Comparison of ENCODE assay signal across 8 mouse cellular contexts in the genomic region with DNA sequence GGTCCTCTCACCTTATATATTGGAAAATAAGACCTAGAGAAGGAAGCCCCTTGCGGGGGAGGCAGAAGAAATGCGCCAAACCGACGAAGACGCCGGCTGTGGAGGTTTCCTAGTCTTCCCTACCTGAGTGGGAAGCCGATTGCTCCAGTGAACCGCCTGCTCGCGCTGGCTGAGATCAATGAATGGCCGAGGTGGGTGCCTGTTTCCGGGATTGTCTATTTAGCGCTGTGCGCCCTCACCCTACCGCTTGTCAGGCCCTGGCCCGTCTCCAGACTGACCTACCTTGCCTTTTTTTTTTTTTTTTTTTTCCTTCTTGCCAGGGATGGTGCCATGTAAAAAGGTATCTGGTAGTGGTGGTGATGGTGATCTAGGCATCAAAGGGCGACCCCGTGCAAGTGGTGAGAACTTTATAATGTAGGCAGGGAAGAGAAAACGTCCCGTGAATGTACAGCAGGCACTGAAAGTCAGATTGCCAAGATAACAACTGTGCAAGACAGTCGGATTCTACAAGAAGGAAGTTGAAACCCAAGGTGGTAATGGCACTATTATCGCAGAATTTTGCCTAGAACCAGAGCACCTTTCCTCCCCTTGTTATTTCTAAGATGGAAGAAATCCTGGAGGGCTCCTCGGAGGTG. TPM values are rescaled to one million over a fixed set of nuclear protein-coding genes. Genes with fewer than 3 reads are reported as not detected.
DNase-seq lines count a peak whose midpoint lies in the region; ATAC-seq and TF ChIP-seq lines count a peak whose summit lies in the region.

A gene (minus strand): TSS at position 162 of the 635 bp plus-strand sequence.

- peaks cover 10% of the 10 kb centered on the region for H3K4me1 ChIP-seq in testis, adult 2 months (ENCODE audit: control insufficient read depth, insufficient read depth, low read length)
- H3K4me1 ChIP-seq in embryonic facial prominence, embryonic 12.5 days = peaks cover 20% of the 10 kb centered on the region
- H3K4me1 ChIP-seq in heart, embryonic 12.5 days (replicated peaks) = peaks cover 34% of the 10 kb centered on the region
- H3K4me1 ChIP-seq in limb, embryonic 15.5 days = peaks cover 59% of the 10 kb centered on the region

- no peak for TF ChIP-seq POLR2A in testis, adult 2 months (IDR thresholded peaks at IDR 0.05; ENCODE audit: control insufficient read depth, low read depth, low read length)

- no peak for ATAC-seq in embryonic facial prominence, embryonic 12.5 days (ENCODE audit: insufficient number of reproducible peaks, insufficient read depth, low FRiP score, low TSS enrichment)
- no peak for ATAC-seq in heart, embryonic 12.5 days (ENCODE audit: insufficient number of reproducible peaks, low FRiP score)
- ATAC-seq in limb, embryonic 15.5 days (ENCODE audit: insufficient number of reproducible peaks, low FRiP score, low TSS enrichment, low read depth) = no peak
- no peak for ATAC-seq in CD4-positive, CD25-positive, alpha-beta regulatory T cell, adult 4 months

- no peaks in the 10 kb centered on the region for H3K27me3 ChIP-seq in testis, adult 2 months (ENCODE audit: control insufficient read depth, insufficient read depth, low read length)
- no peaks in the 10 kb centered on the region for H3K27me3 ChIP-seq in embryonic facial prominence, embryonic 12.5 days
- no peaks in the 10 kb centered on the region for H3K27me3 ChIP-seq in heart, embryonic 12.5 days (replicated peaks)
- no peaks in the 10 kb centered on the region for H3K27me3 ChIP-seq in limb, embryonic 15.5 days

- 0 out of 2 replicates have a peak, but pooled peaks cover 7% of the 10 kb centered on the region for H3K9me3 ChIP-seq in embryonic facial prominence, embryonic 12.5 days
- H3K9me3 ChIP-seq in heart, embryonic 12.5 days (replicated peaks) = peaks cover 6% of the 10 kb centered on the region
- no peaks in the 10 kb centered on the region for H3K9me3 ChIP-seq in limb, embryonic 15.5 days

- H3K4me3 ChIP-seq in testis, adult 2 months (ENCODE audit: control insufficient read depth, low read depth, low read length) = peak within 1 kb of the TSS; percentile 67
- peak within 1 kb of the TSS; percentile 50 for H3K4me3 ChIP-seq in embryonic facial prominence, embryonic 12.5 days
- peak within 1 kb of the TSS; percentile 71 for H3K4me3 ChIP-seq in heart, embryonic 12.5 days
- peak within 1 kb of the TSS; percentile 65 for H3K4me3 ChIP-seq in limb, embryonic 15.5 days

- peak within 1 kb of the TSS; percentile 60 for H3K4me2 ChIP-seq in embryonic facial prominence, embryonic 12.5 days (replicated peaks)
- H3K4me2 ChIP-seq in heart, embryonic 12.5 days = peak within 1 kb of the TSS; percentile 74
- peak within 1 kb of the TSS; percentile 77 for H3K4me2 ChIP-seq in limb, embryonic 15.5 days

- 0 out of 2 replicates have a peak within 1 kb of the TSS, but pooled peaks have one; percentile 1 for H3K9ac ChIP-seq in embryonic facial prominence, embryonic 12.5 days
- no peak within 1 kb of the TSS for H3K9ac ChIP-seq in heart, embryonic 12.5 days
- H3K9ac ChIP-seq in limb, embryonic 15.5 days = peak within 1 kb of the TSS; percentile 26; the same call in 1 of the 2 replicates

- 93% methylated on average over 23 of the region's 23 CpGs for WGBS in embryonic facial prominence, embryonic 12.5 days
- WGBS in heart, embryonic 12.5 days = 90% methylated on average over 23 of the region's 23 CpGs
- WGBS in limb, embryonic 15.5 days = 95% methylated on average over 23 of the region's 23 CpGs

- TF ChIP-seq CTCF in testis, adult 2 months (IDR thresholded peaks at IDR 0.05; ENCODE audit: control insufficient read depth, insufficient read depth, insufficient replicate concordance, low read depth, low read length) = no peak

- no peak for DNase-seq in testis, postnatal 14 days (ENCODE audit: low spot score)
- no peak for DNase-seq in natural killer cell, adult 2 months (ENCODE audit: low spot score in 2 of 2)
- DNase-seq in lung, postnatal 25 days (ENCODE audit: low spot score) = no peak

- H3K27ac ChIP-seq in testis, adult 2 months (ENCODE audit: control insufficient read depth, insufficient read depth, low read depth, low read length) = peak within 1 kb of the TSS; percentile 58; the same call in 1 of the 2 replicates
- no peak within 1 kb of the TSS for H3K27ac ChIP-seq in embryonic facial prominence, embryonic 12.5 days
- H3K27ac ChIP-seq in heart, embryonic 12.5 days (ENCODE audit: poor library complexity, severe bottlenecking) = no peak within 1 kb of the TSS
- H3K27ac ChIP-seq in limb, embryonic 15.5 days = peak within 1 kb of the TSS; percentile 87

- H3K36me3 ChIP-seq in testis, adult 2 months (ENCODE audit: control insufficient read depth, insufficient read depth, low read length) = no peaks in the 10 kb centered on the region
- H3K36me3 ChIP-seq in embryonic facial prominence, embryonic 12.5 days = no peaks in the 10 kb centered on the region
- H3K36me3 ChIP-seq in heart, embryonic 12.5 days = peaks cover 6% of the 10 kb centered on the region; the same call in 1 of the 2 replicates
- H3K36me3 ChIP-seq in limb, embryonic 15.5 days = no peaks in the 10 kb centered on the region

RNA-seq across cellular contexts. Expression of the gene that starts here (rescaled TPM):
- polyA plus RNA-seq in testis, adult 2 months (2012; rRNA removed) = 4.4 and 6.9 TPM in 2 replicates
- 51.0 and 55.7 TPM in 2 replicates for polyA plus RNA-seq in embryonic facial prominence, embryonic 12.5 days (2016; fragmentation: Nextera tagmentation; extraction: Ambion mirVana)
- 94.7 and 95.3 TPM in 2 replicates for polyA plus RNA-seq in heart, embryonic 12.5 days (2016; fragmentation: Nextera tagmentation; extraction: Ambion mirVana)
- polyA plus RNA-seq in limb, embryonic 15.5 days (2015; fragmentation: Nextera tagmentation; extraction: Ambion mirVana) = 81.7 and 136 TPM in 2 replicates
- polyA plus RNA-seq in CD4-positive, CD25-positive, alpha-beta regulatory T cell, adult 4 months (2017; shearing (Covaris generic)) = under 1 TPM; 0.16 to 0.65 TPM

Comparison
In these comparisons a context has a peak if more than half of its experiments do, and no peak if none do; other contexts are left out.
1. H3K27ac ChIP-seq: peak in testis, adult 2 months (single experiment) and limb, embryonic 15.5 days (single experiment); none in embryonic facial prominence, embryonic 12.5 days (single experiment) and heart, embryonic 12.5 days (single experiment).
2. Peak in every context shown above with its lines, with median percentiles within 50 percentile points of each other: H3K4me3 ChIP-seq and H3K4me2 ChIP-seq.